Mouse (Mus musculus) Muller cell, postnatal 12 days (primary cell): Measurements from ENCODE around the gene Skiv2l.
"Not testable (repeated sequence)": the region's sequence is repeated elsewhere in the genome, so short reads cannot be mapped to it uniquely, and the experiment has no call there.

Source experiments
- DNase-seq: peaks from one replicate; pipeline ENCODE4 v3.0.0-alpha.2; 2015; ENCODE audit errors: inconsistent ontology term

The Skiv2l gene

DNA sequence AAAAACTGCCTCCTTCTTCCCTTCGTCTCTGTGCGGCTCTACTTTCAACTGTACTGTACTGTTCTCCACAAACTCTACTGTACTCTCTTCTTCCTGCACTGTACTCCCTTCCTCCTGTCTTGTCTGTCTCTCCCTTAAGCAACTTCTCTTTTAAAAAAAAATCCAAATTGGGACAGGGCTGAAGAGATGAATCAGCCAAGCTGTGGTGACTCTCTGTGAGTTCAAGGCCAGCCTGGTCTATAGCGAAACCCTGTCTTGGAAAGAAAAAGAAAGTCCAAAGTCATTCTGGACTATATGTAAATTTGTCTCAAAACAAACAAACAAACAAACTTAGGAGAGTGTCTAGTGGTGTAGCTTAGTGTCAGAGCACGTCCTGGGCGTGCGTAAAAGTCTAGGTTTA is 24.3 kb upstream of the Skiv2l start:
- no peak for DNase-seq

DNA sequence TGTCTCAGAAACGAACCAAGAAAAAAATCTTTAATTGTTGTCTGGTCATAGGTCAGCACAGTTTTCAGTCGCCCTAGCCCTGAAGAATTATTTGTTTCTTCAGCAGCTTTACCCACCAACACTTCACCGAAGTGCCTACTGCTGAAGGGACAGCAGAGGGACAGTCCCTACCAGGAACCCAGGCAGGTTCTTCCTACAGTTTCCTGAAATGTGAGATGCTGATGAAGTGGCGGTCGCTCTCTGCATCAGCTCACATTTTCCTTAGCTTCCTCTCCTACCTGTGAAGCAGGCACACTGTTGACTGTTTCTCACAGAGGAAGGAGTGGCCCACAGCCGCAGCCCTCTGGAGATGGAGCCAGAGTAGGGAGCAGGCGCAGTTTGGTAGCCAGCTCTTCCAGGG is 16.0 kb upstream of the Skiv2l start:
- no peak for DNase-seq

DNA sequence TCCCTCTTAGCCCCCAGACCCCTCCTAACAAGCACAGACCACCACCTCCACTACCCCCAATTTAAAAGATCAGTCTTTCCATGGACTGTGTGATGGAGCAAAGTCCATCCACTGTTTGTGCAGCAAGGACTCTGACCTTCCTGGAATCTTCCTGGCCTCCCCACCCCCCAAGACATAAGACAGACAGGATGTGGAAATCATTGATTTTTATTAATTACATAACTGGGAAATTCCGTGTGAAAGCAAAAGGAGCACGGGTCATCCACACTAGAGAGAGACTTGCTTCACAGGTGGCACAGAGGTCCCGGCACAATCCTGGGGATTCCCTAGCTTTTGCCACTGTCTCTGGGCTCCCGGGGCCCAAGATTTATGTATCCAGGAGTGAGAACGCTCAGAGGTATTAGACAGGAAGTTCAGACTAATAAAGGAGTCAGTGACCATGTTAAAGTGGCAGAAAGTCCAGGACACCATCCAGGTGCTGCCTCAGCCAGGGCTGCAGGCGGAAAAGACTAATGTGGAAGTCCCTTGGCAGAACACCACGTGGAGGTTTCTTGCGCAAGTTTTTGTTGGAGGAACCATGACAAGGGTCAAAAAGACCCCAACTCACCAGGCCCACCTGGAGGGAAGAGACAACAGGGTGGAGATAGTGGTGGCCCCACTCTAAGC is 12.5 kb upstream of the Skiv2l start, which contains the start of gene Cfb:
TSS of gene Cfb (minus strand) at position 103 of the 666 bp plus-strand sequence.
- DNase-seq = no peak

DNA sequence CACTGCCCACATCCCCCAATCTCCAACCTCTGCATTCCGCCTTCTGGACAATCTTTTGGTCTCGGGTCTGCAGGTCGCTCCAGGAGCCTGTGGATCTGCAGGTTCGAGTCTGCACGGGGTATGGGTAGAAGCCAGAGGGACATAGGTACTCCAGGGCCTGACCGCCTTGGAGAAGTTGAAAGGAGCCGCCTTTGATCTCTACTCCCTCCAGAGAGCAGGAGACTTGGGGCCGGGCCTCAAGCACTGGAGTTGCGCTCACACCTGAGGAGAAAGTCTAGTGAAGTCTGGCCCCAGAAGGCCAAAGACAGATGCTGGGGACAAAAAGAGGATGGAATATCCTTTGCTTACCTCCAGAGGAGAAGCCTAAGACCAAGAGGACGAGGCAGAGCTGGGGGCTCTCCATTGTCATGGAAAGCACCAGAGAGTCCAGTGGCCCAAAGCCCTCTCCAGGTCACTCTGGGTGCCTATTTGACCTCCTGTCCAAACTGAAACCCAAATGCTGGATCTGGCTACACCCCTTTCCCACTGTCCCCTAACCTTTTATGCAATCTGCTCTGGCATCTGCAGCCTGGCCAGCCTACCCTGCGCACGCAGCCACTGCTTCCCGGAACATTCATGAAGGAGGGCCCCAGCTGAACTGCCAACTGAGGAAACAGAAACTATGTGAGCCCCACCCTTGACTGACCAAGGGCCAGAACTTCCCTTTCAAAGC is 11.8 kb upstream of the Skiv2l start:
- no peak for DNase-seq

DNA sequence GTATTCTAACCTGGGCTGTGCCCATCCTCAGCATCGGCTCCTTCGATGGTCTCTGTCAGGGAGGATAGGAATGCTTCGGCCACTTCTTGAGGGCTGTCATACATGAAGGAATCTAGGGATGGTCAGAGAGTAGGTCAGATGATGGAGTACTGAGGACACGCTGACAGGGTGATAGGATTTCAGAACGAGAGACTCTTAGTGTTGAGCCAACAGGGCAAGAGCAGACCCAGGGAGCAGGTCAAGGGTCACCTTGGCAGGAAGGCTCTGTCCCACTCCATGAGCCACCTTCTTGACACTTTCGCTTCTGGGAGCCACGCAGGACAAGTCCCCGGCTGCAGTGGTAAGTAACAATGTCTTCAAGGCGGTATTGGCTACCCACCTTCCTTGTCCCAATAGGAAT is 10.5 kb upstream of the Skiv2l start:
- DNase-seq = no peak

DNA sequence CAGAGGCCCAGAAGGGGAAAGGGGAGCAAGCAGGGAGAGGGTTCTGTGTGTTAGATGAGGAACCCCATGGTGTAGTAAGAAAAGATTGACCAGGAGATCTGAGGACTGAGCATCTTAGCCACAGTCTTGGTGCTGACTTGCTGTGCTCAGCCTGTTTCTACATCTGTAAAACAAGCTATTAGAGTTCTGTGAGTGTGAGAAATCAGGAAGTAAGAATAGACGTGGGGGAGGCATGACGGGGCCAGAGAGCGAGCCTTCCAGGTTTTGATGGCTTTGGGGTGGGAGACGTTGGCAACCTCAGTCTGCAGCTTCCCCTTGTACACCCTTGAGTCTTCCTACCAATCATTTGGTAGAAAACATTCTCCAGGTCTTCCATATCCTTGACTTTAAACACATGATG is 8.7 kb upstream of the Skiv2l start:
- DNase-seq = no peak

DNA sequence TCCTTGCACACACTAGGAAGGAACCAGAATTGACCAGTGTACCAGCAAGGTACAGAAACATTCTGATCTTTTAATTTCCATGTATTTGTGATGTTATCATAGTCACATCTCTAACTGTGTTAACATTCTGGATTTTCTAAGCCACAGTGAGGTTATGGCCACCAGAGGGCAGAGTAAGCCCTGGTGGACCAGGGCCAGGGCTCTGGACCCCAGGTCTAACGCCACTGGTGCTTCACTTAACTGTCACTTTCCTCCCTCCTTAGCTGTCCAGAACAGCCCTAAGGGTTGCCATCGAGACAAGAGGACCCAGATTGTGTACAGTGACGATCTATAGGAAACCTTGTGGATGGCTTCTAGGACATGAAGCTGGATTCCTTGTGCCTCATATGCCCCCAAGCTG is 5.8 kb upstream of the Skiv2l start:
- DNase-seq = peak; percentile 19

DNA sequence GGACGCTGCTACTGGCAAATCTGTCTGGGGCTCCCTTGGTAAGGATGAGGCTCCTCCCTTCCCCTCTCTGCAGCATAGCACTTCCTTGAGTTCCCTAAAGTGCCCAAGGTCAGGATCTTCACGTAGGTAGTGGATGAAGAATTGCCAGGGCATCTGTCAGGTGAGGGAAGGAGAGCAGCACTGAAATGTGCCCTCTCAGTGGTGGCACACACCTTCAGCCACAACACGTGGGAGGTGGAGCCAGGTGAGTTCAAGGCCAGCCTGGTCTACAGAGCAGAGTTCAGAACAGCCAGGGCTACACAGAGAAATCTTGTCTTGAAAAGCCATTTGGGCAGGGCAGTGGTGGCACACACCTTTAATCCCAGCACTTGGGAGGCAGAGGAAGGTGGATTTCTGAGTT is 4.8 kb upstream of the Skiv2l start:
- no peak for DNase-seq

DNA sequence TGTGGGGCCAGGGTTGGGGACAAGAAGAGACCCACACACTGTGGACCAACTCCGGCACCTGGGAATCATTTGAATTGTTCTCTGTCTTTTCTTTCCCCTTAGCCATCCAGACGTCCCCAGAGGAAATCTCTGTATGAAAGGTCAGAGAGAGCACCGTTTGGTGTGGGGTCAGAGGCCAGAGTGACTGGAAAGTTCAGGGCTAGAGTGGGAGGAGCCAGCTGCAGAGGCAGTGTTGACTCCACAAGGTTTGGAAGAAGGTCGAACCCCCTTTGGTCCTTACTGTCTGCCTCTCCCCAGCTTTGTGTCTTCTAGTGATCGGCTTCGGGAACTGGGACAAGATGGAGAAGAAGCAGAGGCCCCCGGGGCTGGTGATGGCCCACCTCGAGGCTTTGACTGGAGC is 3.5 kb upstream of the Skiv2l start:
- DNase-seq = no peak

DNA sequence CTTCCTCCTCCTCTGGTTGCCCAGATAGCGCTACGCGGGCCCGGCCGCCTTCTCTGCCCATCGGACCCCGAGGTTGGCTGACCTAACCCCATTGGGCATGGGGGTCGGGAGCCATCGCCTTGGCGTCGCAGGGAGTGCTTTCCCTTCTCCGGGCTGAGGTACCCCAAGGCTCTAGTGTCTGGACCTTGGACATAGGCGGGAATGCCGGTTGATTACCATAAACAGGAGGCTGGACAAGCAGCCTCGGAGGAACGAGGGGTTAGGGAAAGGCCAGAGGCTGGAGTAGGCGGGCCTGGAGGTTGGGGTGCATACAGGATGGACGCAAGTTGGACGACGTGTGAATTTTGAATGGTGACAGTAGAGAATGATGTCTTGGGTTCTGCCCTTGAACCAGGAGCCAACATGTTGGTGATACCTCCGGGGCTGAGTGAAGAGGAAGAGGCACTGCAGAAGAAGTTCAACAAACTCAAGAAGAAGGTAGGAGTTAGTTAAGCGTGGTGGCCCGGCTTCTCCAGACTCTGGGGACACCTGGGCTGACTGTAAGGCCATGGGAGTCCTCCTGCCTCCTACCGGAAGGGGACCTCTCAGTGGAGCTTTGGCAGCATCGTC is 611 bp upstream of the Skiv2l start:
- peak; percentile 15 for DNase-seq

DNA sequence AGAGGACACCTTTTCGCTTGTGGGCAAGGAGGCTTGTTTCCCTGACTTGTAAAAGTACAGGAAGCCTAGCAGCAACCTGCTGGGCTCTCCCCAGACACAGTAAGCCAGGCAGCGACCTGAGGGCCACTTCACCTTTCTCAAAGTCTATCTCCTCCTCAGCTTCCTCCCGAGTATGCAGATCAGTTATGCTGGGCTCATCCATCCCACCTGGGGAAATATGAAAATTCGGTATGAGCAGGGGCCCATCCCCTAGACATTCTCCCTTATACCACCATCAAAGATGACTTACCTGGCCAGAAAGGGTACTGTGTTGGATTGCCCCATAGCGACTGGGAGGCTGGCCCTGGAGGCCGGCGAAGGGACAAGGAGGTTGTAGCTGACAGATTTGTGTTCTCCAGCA is 2.4 kb downstream of the Skiv2l start:
- no peak for DNase-seq

DNA sequence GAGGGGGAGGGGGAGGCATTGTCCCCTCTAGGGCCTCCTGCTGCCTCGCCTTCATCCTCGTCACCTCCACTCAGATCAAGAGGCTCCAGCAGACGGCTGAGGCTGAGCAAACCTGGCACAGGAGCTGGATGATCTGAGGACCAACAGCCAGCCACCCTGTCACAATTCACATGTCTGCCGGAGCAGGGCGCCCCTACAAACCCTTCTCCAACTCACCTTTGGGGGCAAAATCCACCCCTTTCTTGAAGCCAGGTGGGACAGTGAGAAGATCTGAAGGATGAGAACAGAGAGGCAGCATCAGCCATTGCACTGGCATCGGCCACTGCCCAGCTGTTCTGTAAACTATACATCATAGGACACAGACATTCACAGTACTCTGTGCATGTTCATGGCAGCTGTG is 2.8 kb downstream of the Skiv2l start:
- DNase-seq = no peak

DNA sequence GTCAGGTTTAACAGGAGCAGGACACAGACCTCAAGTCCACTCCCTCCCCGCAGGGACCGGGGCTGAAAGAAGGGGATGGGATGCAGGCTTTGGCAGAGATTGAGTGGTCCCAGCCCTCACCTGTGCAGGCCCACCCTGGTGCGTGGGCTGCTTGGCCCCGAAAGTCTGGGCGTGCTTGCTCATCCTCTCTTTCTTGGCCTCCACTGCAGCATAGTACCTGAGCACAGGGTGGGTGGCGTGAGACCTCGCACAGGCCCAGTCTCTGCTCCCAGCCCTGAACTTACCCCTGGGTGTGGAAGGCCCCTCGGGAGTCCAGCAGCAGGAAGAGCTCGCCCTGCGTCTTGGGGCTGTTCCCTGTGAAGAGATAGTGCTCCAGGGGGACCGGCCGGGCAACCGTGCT is 5.1 kb downstream of the Skiv2l start:
- no peak for DNase-seq

DNA sequence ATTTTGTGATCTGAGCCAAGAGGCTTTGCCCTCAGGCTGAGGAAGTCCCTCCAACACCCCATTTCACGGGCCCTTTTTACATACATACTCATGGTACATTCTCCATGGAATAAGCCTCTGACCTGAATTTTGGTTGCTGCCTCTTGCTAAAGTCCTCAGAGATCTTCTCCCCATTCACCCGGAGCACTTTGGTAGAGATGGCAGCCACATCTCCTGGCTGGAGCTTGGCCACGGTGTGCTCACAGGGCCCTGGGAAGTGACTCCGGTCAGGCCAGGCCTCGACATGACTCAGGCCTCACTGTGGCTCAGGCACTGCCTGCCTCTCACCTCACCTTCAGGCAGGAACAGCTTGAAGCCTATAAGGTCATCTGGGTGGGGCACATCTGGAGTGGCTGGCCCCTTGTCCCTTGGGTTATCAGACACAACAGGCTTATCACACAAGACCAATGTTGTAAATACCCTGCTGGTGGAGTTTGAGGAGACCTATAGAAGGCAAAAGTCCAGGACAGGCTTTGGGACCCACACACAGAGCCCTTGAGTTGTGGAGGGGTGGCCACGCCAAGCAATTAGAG is 9.2 kb downstream of the Skiv2l start:
- DNase-seq = no peak

DNA sequence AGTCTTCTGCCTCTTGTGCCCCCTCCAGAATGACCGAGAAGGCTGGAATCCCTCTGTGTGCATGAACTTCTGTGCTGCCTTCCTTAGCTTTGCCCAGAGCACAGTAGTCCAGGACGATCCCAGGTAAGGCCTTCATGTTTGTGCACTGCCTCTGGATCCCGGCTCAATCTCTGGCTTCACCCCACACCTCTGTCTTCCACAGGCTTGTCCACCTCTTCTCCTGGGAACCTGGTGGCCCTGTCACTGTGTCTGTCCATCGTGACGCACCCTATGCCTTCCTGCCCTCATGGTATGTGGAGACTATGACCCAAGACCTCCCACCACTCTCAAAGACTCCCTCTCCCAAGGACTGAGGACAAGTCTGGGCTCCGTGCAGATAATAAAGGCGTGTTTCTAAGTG is 11.2 kb downstream of the Skiv2l start:
- DNase-seq = no peak

DNA sequence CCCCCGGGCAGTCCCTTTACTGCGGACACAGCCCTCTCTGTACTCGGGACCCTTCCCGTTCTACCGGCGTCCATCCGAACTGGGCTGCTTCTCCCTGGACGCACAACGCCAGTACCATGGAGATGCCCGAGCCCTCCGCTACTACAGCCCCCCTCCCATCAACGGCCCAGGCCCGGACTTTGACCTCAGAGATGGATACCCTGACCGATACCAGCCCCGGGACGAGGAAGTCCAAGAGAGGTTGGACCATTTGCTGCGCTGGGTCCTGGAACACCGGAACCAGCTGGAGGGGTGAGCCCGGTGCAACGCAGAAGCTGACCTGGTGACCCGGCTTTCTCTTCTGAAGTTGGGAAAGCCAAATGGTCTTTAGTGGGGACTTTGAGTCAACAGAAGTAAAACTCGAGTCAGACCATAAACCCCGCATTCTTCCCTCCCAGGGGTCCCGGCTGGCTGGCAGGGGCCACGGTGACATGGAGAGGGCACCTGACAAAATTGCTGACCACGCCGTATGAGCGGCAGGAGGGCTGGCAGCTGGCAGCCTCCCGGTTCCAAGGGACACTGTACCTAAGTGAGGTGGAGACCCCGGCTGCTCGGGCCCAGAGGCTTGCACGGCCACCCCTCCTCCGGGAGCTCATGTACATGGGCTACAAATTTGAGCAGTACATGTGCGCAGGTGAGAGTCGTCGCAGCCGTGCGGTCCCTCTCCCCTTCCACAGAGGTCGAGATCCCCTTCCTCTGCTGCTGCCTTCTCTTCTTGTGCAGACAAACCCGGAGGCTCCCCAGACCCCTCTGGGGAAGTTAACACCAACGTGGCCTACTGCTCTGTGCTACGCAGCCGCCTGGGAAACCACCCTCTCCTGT is 12.3 kb downstream of the Skiv2l start:
- peak; percentile 6 for DNase-seq

DNA sequence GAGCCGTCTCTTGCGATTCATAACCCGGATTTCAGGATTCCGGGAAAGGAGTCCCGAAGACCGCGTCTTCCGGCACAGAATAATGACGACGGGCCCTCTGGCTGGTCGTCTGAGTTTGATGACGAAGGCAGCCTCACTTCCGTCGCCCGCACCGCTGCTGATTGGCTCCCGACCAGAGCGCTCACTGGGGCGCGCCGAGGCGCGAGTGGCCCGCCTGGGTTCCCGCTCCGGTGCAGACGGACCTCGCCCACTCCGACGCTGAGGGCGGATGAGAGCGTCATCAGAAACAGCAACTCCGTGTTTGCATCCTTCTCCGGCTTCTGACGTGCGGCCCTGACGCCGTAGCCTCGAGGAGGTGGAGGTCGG is 13.2 kb downstream of the Skiv2l start, which contains the start of the genes Stk19 and Dxo:
TSS of gene Stk19 (minus strand) at position 90 of the 366 bp plus-strand sequence.
TSS of gene Dxo (plus strand) at position 164 of the 366 bp plus-strand sequence.
- DNase-seq = peak; percentile 96

DNA sequence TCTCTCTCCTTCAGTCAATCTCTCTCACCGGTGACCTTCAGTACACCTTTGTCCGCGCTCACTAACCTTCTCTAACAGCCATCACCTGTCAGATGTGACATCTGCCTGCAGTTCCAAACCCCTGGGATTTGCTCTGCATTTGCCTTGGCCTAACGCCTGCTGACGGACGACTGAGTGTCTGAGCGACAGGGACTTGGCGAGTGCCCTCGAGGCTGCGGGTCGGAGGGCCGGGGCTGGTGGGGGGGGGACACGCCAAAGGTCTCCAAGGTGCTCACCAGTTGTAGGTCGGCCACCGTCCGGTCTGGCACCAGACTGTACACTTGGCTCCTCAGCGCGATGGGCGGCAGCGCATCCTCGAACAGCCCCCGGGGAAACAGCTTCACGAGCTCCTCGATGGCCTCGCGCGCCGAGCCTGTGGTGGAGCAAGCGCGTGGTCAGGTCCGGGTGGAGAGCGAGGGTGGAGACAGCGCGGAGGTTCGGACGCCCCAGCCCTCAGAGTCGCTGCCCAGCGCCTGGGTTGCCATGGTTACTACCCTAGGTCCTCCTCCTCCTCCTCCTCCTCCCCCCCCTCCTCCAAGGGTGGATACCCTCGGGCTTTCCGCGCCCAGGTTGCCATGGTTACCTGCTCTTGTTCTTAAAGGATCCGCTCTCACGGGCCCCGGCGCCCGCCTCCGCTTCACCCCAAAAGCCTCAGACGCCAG is 13.7 kb downstream of the Skiv2l start:
- DNase-seq = no peak

DNA sequence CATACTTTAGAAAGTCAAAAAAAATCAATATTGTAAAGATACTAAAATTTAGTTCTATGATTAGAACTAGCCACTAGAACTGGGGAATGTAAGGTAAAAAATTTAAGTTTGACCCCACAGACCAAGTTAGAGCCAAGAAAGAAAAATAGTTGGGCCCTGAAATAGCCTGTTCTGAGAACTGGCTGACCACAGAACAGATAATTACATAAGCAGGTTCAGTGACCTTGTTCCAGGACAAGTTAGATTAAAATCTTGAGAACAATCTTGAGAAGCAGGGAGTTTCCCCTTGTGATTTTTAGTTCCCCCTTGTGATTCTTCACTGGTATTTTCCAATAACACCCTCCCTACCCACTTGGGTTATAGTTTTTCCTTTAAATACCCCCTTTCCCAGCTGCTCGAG is 19.2 kb downstream of the Skiv2l start:
- DNase-seq = not testable (repeated sequence)

DNA sequence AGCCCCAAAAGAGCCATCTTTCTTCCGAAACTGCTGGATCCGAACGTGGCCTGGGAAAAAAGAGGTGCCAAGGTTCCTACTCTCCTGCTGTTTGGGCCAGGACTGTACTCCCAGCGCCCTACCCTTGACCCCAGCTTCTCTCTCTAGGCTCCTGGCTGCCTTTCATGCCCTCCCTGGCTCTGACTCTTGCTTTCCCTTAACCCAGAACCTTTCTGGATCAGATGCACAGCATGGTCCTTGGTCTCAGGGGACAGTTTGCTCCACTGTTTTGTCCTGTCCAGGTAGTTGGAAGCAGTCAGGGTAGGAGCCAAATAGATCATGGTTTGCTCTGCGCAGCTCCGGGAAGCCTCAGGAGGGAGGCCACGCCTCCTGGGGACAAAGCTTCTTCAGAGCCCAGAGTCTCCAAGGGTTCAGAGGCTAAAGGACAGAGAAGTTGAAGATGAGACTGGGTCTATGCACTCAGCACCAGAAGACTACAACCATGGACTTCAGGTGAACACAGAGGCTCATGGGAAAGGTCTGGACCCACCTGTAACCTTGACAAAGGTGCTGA is 35.1 kb downstream of the Skiv2l start:
- DNase-seq = no peak

DNA sequence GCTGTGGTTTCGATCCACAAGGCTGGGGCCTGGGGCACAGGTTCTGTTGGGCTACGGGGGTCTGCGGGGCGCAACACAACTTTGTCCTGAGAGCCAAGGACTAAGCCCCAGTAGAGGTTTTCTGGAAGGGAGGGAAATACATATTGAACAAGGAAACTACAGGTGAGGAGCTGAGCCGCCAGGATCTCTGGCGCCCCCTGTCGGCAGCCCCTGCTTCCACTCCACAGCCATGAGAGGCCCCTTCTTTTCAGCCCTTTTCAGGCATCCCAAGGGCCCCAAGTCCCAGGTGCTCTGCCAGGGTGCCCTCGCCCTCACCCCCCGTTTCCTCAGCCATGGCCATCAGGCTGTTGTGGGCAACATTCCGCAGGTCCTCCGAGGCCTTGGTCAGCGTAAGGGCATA is 36.3 kb downstream of the Skiv2l start:
- DNase-seq = not testable (repeated sequence)
